Mouse (Mus musculus): ENCODE measurements around the gene Ccdc93. TPM values are rescaled to one million over a fixed set of nuclear protein-coding genes. Genes with fewer than 3 reads are reported as not detected.
A peak's percentile ranks its signal among the peaks of the same experiment; 100 is the strongest.

Ccdc93 gene
- 10 to 100 TPM; 23.4 to 28.5 TPM for total RNA-seq (2021)
- long read RNA-seq, experiment 1, full-length matches to known transcripts, result 7 of 16 reads
- long read RNA-seq, experiment 1, partial matches to known transcripts, result 2 of 16 reads
- long read RNA-seq, experiment 1, other reads (novel, unspliced or antisense), result 7 of 16 reads
- long read RNA-seq, experiment 2, full-length matches to known transcripts, result 16 of 24 reads
- long read RNA-seq, experiment 2, partial matches to known transcripts, result 0 of 24 reads
- long read RNA-seq, experiment 2, other reads (novel, unspliced or antisense), result 8 of 24 reads

DNA sequence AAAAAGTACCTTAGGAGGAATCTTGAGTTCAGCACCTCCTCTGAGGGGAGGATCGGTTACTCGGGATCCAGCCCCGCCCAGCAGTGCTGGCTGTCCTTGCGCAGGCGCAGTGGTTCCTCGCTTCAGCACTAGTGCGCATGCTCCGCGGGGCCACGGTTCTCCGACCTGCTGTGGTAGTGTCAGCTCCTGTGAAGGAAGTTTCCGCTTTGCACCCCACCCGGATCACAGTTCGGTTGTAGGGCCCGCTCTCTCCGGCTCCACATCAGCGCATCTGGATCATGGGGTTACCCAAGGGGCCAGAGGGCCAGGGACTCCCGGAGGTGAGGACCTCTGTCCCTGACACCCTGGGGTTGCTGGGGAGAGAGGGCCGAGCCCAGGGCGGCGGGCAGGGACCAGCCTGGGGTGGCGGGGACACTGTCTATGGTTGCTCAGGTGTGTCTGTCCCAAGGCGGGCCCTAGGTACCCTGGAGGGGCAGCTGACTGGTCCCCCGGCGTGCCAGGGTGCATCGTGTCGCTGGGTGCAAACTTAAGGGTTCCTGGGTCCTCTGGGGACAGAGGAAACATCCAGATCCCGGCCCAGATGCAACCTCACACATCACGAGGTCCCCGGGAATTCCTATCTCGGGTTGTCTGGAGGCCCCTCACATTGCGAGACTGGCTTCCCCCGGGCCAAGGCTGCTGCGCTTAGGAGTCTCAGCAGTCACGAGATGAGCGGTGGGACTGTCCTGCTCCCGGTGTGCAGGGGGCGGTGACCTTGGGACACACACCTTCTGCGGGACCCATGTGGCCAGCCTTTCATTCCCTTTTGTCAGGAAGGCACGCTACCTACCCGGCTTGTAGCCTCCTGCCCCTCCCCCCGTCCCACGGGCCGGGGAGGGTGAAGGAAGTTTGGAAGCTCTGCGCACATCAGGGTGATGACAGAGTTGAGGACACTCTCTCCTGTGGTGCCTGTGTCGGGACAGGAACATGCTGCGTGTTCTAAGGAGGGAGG lies at the start of gene Ccdc93:
Ccdc93 (plus strand) TSS at position 112 of the 991 bp plus-strand sequence.
- Histone ChIP-seq H3K4me3 (peak within 1 kb of the TSS; percentile 99), H3K27ac (peak within 1 kb of the TSS; percentile 87)
- intact Hi-C loops (cut with DNase I), result loop anchor here (5.0 kb wide), 1 partner anchor 104 kb away; no protein-coding TSS in a partner anchor
- peak; percentile 97 to 99 for DNase-seq (ENCODE audit: extremely low spot score in 1 of 2, low spot score in 2 of 2)
- TF ChIP-seq CTCF (IDR thresholded peaks at IDR 0.05), result no peak

DNA sequence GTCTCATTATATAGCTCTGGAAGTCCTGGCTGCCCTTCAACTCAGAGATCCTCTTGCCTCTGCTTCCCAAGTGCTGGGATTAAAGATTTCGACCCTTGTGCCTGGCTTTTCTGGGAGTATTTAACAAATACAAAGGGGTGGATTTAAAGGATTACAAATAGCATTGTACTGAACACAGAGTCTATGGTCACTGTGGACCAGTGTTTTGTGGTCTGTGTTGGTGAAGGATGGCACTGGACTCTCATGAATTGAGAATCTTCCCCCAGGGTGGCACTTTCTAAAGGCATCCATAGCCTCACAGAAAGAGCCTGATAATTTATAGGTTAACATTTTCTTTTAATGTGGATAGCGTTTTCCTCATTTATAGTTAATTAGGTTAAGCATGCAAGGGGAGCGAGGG lies 49.3 kb upstream of the Ccdc93 start:
- TF ChIP-seq CTCF (IDR thresholded peaks at IDR 0.05), result no peak
- intact Hi-C loops (cut with DNase I), result no loop called here
- DNase-seq (ENCODE audit: extremely low spot score in 1 of 2, low spot score in 2 of 2), result no peak
- Histone ChIP-seq H3K27ac (no peak overlapping the region), H3K4me3 (no peak overlapping the region)

DNA sequence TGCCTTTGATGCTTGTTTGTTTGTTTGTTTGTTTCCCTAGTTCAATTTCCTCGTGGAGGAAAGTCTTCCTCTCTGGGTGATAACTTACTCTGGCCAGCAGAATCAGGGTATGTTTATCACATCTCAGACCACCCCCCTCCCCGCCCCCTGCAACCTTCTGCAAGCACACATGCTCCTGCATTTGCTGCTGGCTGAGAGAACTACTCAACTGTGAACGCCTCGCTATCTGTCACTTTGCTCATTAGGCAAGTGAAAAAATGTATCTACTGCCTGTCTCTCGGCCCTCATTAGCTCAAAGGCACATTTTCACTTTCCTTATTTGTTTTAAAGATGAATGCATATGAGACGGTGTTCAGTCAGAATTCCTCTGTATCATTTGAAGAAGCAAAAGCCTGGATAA lies 42.5 kb upstream of the Ccdc93 start:
- no peak for DNase-seq (ENCODE audit: extremely low spot score in 1 of 2, low spot score in 2 of 2)
- Histone ChIP-seq H3K27ac (no peak overlapping the region), H3K4me3 (no peak overlapping the region)
- TF ChIP-seq CTCF (IDR thresholded peaks at IDR 0.05), result no peak
- intact Hi-C loops (cut with DNase I), result no loop called here

DNA sequence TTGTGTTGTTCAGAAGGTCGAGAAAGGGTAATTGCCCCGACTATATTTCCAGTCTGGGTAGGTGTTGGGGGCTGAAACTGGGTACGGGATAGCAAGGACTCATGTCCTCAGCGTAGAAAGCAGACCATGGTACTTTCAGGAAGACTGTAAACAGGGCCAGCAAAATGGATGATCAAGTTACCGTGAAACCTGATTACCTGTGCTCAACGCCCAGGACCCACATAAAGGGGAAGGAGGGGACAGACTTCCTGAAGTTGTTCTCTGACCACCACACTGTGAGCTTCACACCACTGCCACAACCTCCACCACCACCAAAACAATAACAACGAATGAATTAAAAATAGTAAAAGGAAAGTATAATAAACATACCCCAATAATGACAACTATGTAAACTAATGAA lies 42.1 kb upstream of the Ccdc93 start:
- no peak for TF ChIP-seq CTCF (IDR thresholded peaks at IDR 0.05)
- intact Hi-C loops (cut with DNase I), result no loop called here
- H3K4me3 ChIP-seq, result no peak overlapping the region
- DNase-seq (ENCODE audit: extremely low spot score in 1 of 2, low spot score in 2 of 2), result no peak
- H3K27ac ChIP-seq, result no peak overlapping the region

DNA sequence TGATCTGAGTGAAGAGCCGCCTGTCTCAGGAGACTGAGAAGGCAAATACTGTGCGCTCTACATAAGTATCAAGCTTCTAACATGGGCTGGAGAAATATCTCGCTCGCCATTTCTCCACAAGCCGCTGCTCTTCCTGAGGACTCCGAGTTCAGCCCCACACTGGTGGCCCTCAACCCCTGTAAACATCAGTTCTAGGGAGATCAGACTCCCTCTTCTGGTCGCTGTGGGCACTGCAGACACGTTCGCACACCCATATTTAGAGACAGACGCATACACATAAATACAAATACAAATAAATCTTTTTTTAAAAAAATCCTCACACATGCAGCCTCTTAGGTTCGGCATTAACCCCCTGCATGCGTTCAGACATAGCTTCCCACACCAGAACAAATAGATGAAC lies 41.3 kb upstream of the Ccdc93 start:
- Histone ChIP-seq H3K27ac (no peak overlapping the region), H3K4me3 (no peak overlapping the region)
- peak; percentile 16 for TF ChIP-seq CTCF (IDR thresholded peaks at IDR 0.05)
- no peak for DNase-seq (ENCODE audit: extremely low spot score in 1 of 2, low spot score in 2 of 2)
- intact Hi-C loops (cut with DNase I), result no loop called here

DNA sequence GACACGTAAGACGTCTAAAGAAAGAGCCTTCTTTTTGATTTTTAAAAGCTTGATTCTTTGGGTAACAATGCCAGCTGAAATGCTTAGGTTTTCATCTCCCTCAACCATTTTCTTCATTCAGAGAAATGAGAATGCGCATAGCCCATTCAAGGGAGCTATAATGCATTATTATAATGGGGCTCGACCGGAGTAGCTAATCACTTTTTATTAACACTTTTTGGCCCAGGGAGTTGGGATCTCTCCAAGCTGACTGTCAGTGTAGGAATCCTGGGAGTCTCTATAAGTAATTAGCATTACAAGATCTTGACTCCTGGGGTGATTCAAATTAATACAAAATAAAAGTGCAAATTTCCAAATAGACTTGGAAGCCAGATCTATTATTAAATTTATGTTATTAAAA lies 40.8 kb upstream of the Ccdc93 start:
- intact Hi-C loops (cut with DNase I), result loop anchor here (10.0 kb wide), 1 partner anchor 205 kb away; no protein-coding TSS in a partner anchor

DNA sequence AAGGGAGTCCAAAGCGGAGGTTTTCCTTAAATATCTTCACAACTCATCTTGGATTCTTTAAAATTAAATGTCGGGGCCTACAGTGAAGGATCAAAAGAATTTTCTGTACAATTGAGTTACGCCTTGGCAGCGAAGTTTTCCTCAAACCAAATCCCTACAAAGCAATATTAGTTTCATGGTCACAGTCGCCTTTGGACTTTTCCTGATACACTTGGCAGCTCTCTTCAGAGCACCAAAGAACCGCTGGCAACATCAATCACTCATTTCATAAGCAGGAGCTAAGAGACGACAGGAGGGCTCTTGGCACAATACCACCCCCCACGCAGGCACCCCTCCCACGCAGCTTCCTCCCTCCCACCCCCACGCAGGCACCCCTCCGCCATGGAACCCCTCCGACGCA lies 40.4 kb upstream of the Ccdc93 start:
- no peak for TF ChIP-seq CTCF (IDR thresholded peaks at IDR 0.05)
- Histone ChIP-seq H3K4me3 (no peak overlapping the region), H3K27ac (no peak overlapping the region)
- intact Hi-C loops (cut with DNase I), result loop anchor here (10.0 kb wide), 1 partner anchor 206 kb away; no protein-coding TSS in a partner anchor
- no peak for DNase-seq (ENCODE audit: extremely low spot score in 1 of 2, low spot score in 2 of 2)

More for the DNA sequence above, 40.8 kb upstream of the Ccdc93 start:
- Histone ChIP-seq H3K4me3 (no peak overlapping the region), H3K27ac (no peak overlapping the region)
- no peak for DNase-seq (ENCODE audit: extremely low spot score in 1 of 2, low spot score in 2 of 2)
- TF ChIP-seq CTCF (IDR thresholded peaks at IDR 0.05), result no peak

DNA sequence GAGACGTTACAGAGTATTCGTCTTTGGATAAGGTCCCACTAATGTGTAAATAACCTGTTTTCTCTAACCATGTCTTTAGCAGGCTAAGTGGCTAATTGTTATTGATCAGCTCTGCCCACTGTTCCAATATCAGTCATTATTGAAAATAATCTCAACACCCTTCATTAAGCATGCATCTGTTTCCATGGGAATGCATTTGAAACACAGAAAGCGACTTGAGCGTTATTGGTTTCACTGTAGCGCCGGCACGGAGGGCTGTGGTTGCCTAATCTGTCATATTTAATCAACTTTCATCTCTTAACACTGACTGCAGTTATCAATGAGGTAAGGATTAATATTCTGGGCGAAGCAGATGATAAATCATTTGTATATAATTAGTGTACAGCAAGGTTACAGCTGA lies 40.0 kb upstream of the Ccdc93 start:
- H3K27ac ChIP-seq, result no peak overlapping the region
- intact Hi-C loops (cut with DNase I), result loop anchor here (10.0 kb wide), 1 partner anchor 206 kb away; no protein-coding TSS in a partner anchor
- no peak for DNase-seq (ENCODE audit: extremely low spot score in 1 of 2, low spot score in 2 of 2)

DNA sequence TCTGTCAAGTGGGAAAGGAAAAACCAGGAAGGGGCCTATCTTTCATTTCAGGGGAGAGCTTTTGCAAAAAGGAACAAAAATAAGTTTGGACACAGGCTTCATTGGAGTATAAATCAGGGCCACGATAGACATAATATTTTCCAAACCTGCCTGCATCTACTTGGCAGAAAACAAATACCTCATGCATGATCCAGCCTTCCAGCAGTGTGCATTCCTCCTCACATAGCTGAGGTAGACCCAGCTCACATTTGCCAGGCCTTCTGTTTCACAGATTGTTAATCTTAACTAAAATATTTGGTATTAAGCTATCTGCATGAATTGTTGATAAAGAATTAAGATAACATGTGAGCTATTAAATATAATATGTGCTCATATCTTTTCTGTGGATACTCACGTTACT lies 37.7 kb upstream of the Ccdc93 start:
- H3K4me3 ChIP-seq, result no peak overlapping the region
- intact Hi-C loops (cut with DNase I), result loop anchor here (10.0 kb wide), 1 partner anchor 208 kb away; no protein-coding TSS in a partner anchor
- DNase-seq (ENCODE audit: extremely low spot score in 1 of 2, low spot score in 2 of 2), result no peak
- TF ChIP-seq CTCF (IDR thresholded peaks at IDR 0.05), result no peak
- no peak overlapping the region for H3K27ac ChIP-seq

More for the DNA sequence above, 40.0 kb upstream of the Ccdc93 start:
- TF ChIP-seq CTCF (IDR thresholded peaks at IDR 0.05), result no peak
- H3K4me3 ChIP-seq, result no peak overlapping the region

DNA sequence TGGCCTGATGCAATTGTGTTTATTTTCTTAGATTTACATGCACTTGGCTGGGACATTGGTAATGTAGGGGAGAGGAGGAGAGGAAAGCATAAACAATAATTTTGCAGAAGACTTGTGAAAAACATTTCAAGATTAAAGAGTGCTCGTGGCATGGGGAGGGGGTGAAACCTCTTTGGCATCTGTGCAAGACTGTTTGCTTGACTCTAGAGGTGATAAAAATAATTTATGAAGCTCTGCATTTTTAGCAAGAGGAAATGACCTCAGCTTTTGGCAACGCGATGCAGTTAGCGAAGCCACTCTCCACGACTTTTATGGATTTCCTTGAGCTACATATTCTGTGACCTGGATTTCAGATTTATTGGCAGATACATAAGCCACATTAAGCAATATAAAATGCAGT lies 36.1 kb upstream of the Ccdc93 start:
- intact Hi-C loops (cut with DNase I), result loop anchor here (10.0 kb wide), 1 partner anchor 210 kb away; no protein-coding TSS in a partner anchor
- DNase-seq (ENCODE audit: extremely low spot score in 1 of 2, low spot score in 2 of 2), result no peak
- Histone ChIP-seq H3K4me3 (no peak overlapping the region), H3K27ac (no peak overlapping the region)
- TF ChIP-seq CTCF (IDR thresholded peaks at IDR 0.05), result no peak

DNA sequence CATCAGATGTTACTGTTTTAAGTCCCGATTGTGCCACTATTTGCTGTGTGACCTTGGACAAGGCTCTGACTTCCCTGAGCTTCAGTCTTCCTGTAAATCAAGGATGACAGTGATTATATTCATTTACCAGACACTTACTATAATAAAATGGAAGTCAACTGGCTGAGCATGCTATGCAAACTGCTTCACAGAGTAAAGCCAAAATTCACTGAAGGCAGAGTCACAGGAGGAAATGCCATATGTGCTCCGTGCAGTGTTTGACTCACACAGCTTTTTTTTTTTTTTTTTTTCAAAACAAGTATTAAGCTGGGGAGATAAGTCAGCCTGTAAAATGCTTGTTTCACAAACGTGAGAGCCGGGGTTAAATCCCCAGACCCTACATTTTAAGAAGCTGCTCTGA lies 34.3 kb upstream of the Ccdc93 start:
- intact Hi-C loops (cut with DNase I), result loop anchor here (10.0 kb wide), 1 partner anchor 212 kb away; no protein-coding TSS in a partner anchor
- DNase-seq (ENCODE audit: extremely low spot score in 1 of 2, low spot score in 2 of 2), result no peak
- no peak overlapping the region for H3K4me3 ChIP-seq
- no peak overlapping the region for H3K27ac ChIP-seq
- TF ChIP-seq CTCF (IDR thresholded peaks at IDR 0.05), result no peak

DNA sequence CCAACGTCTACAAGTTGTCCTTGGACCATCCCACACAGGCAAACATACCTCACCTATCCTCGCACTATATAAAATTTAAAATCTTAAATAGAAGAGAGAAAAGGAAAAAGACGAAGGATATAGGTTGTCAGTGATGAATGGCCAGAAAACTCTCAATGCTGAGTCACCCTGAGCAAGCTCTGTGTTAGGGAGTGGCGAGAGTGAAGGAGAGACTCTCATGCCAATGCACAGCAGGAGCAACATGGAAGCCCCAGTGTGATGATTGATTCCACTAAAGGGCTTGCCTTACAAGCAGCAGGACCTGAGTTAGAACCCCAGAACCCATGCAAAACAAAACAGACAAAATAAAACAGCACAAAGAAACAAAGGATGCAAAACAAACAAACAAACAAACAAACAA lies 32.6 kb upstream of the Ccdc93 start:
- intact Hi-C loops (cut with DNase I), result loop anchor here (2.0 to 10.0 kb wide), 2 partner anchors 213 to 811 kb away; no protein-coding TSS in a partner anchor
- Histone ChIP-seq H3K4me3 (no peak overlapping the region), H3K27ac (no peak overlapping the region)
- no peak for DNase-seq (ENCODE audit: extremely low spot score in 1 of 2, low spot score in 2 of 2)
- TF ChIP-seq CTCF (IDR thresholded peaks at IDR 0.05), result no peak

Data from left cerebral cortex, adult 2 months (tissue).